Mouse (Mus musculus) splenic B cell, adult 2 months (primary cell): ENCODE measurements around the gene Gnptg.
"Not testable (repeated sequence)": the region's sequence is repeated elsewhere in the genome, so short reads cannot be mapped to it uniquely, and the experiment has no call there.

Experiments
- DNase-seq: peaks from one replicate; pipeline ENCODE4 v3.0.0-alpha.2; 2011; ENCODE audit warnings: low read depth, low spot score
- H3K27me3 ChIP-seq: 2 replicates; pipeline ENCODE4 v1.6.1; 2012; ENCODE audit warnings: mild to moderate bottlenecking, low read length, moderate library complexity, mixed read lengths; ENCODE audit not compliant: control insufficient read depth, poor library complexity, insufficient read depth, severe bottlenecking
- H3K36me3 ChIP-seq: 2 replicates; pipeline ENCODE4 v1.6.1; 2012; ENCODE audit warnings: mild to moderate bottlenecking, low read length, moderate library complexity, mixed read lengths; ENCODE audit not compliant: control insufficient read depth, poor library complexity, insufficient read depth, severe bottlenecking

The Gnptg gene

GRCm38 (mm10) chr17:25255110-25255509 is 15.2 kb upstream of the Gnptg start:
- peaks cover 2% of the 10 kb centered on the region; the same call in 1 of the 2 replicates for H3K36me3 ChIP-seq
- H3K27me3 ChIP-seq: no peaks in the 10 kb centered on the region; the same call in 1 of the 2 replicates
- no peak for DNase-seq

DNA sequence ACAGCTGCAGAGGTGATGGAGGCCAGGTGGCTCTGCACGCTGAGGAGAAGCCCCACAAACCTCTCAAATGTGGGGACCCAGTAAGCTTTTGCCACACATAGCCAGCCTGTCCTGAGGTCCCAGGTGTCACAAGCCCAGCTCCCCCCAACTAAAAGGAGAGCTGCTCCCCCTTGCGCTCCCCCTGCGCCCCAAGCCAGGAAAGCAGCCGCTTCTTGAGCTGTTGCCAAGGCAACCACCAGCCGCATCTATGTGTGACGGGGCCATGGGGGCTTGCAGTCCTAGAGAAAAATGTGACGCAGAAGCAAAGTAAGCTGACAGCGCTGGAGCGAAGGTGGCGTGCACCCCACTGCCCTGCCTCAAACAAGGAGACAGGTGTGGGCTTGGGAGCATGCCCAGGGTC is 13.8 kb upstream of the Gnptg start:
- Histone ChIP-seq H3K27me3 (no peaks in the 10 kb centered on the region; the same call in 1 of the 2 replicates), H3K36me3 (no peaks in the 10 kb centered on the region)
- DNase-seq: no peak

- DNase-seq: no peak
- Histone ChIP-seq H3K27me3 (no peaks in the 10 kb centered on the region; the same call in 1 of the 2 replicates), H3K36me3 (no peaks in the 10 kb centered on the region)
Observed at GRCm38 (mm10) chr17:25252643-25253042, 12.7 kb upstream of the Gnptg start.

DNA sequence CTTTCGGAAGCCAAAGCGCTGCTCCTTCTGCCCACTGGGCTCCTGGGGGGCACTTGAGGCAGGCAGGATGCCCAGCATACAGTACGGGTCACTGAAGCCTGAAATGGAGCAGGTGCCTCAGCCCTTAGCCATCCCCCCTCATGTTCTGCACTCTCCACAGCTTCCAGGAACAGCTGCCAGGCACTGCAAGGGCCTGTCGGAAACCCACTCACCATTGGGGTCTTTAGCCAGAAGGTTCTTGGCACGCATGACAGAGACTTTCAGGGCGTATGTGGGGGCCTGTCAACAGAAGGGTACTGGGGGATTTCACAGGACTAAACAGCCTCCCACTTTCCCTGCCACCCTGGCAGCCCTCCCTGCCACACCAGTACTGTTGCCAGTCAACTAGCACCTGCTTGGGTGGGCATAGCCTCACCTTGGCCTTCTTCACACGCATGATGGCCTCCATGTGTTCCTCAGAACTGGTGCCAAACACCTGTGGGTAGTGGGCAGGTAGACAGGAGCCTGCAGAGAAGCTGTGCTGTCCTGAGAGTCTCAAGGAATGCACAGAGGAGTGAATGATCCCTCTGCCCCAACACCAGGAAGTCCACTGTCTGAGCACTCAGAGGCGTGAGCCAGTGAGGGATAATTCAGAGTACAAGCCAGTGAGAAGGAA is 10.4 kb upstream of the Gnptg start:
- no peaks in the 10 kb centered on the region for H3K36me3 ChIP-seq
- no peak for DNase-seq

GRCm38 (mm10) chr17:25248033-25248750 is 8.3 kb upstream of the Gnptg start:
- H3K27me3 ChIP-seq: no peaks in the 10 kb centered on the region
- no peak for DNase-seq
- H3K36me3 ChIP-seq: no peaks in the 10 kb centered on the region; the same call in 1 of the 2 replicates

More for the DNA sequence above, 10.4 kb upstream of the Gnptg start:
- no peaks in the 10 kb centered on the region; the same call in 1 of the 2 replicates for H3K27me3 ChIP-seq

DNA sequence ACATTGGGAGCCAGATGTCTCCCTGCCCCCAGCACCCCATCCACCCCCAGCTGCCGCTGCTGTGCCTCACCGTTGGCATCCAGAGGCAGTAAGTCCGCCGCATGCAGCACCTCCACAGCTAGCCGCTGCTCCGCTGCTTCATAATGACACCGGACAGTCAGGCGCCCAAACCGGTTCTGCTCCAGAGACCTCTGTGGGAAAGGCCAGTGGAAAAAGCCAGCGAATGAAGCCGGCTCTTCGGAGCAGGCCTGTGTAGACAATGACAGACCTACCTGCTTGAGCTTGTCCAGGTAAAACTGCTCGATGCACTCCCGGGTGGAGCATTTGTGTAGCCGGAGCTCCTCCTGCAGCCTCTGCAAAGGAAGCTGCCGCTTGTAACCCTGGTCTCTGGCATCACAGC is 4.3 kb upstream of the Gnptg start:
- no peaks in the 10 kb centered on the region for H3K27me3 ChIP-seq
- no peaks in the 10 kb centered on the region; the same call in 1 of the 2 replicates for H3K36me3 ChIP-seq

DNA sequence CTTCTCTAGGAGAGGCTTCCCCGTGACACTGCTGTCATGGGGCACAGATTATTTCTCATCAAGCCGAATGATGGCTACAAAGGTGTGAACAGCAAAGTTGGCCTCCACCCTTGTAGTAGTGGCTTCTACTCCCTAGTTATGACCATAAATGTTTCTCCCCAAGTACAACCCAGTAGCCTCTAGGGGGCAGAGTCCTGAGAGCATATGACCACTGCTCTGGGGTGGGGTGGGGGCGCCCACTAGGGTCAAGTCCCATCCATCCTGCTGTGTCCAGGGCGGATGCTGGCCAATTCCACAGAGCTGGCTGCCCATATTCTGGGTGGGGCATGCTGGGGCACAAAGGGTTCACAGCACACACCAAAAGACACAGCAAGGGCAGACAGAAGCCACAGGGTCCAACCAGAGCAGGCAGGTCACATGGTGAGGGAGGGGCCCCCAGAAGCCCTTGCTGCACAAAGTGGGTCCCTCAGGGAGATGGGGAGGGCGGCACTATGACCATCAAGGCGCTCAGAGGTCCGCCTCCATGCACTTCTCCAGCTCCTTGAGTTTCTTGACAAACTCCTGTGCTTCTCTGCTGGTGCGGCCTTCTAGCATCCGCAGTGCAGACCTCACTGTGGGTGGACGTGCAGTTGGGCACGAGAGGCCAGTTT is 3.3 kb upstream of the Gnptg start:
- H3K27me3 ChIP-seq: no peaks in the 10 kb centered on the region
- no peaks in the 10 kb centered on the region; the same call in 1 of the 2 replicates for H3K36me3 ChIP-seq
- DNase-seq: no peak

More for the DNA sequence above, 4.3 kb upstream of the Gnptg start:
- DNase-seq: no peak

DNA sequence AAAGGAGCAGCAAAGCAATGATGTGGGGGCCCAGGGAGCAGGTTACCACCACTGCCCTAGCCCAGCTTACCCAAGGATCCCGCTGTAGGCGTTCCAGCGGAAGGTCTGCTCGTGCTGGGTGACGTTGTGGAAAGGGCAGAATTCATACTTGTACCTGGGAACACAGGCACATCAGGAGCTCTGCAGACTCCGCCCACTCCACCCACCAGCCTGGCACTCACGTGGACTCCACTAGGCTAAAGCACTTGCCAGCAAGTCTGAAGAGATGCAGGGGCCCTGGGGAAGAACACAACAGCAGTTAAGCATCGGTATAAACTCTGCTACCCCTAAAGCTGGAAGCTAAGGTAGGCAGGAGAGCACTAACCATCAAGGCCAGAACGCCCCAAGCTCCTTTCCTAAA is 4.3 kb downstream of the Gnptg start:
- no peak for DNase-seq
- peaks cover 1% of the 10 kb centered on the region; the same call in 1 of the 2 replicates for H3K36me3 ChIP-seq
- H3K27me3 ChIP-seq: no peaks in the 10 kb centered on the region

- not testable (repeated sequence) for H3K27me3 ChIP-seq, DNase-seq, H3K36me3 ChIP-seq
Observed at GRCm38 (mm10) chr17:25231621-25232020, 8.3 kb downstream of the Gnptg start.

GRCm38 (mm10) chr17:25230700-25231099 is 9.2 kb downstream of the Gnptg start:
- Histone ChIP-seq H3K27me3 (no peaks in the 10 kb centered on the region), H3K36me3 (peaks cover 5% of the 10 kb centered on the region)
- no peak for DNase-seq

- H3K36me3 ChIP-seq, DNase-seq, H3K27me3 ChIP-seq: not testable (repeated sequence)
Observed at GRCm38 (mm10) chr17:25230014-25230655, 9.8 kb downstream of the Gnptg start.

GRCm38 (mm10) chr17:25227991-25228390 is 11.9 kb downstream of the Gnptg start:
- H3K36me3 ChIP-seq: peaks cover 5% of the 10 kb centered on the region
- no peaks in the 10 kb centered on the region for H3K27me3 ChIP-seq
- no peak for DNase-seq

- no peak for DNase-seq
- Histone ChIP-seq H3K36me3 (peaks cover 4% of the 10 kb centered on the region), H3K27me3 (no peaks in the 10 kb centered on the region)
Observed at GRCm38 (mm10) chr17:25225659-25226058, 14.3 kb downstream of the Gnptg start.

- H3K27me3 ChIP-seq: no peaks in the 10 kb centered on the region
- peak; percentile 68 for DNase-seq
- no peaks in the 10 kb centered on the region; the same call in 1 of the 2 replicates for H3K36me3 ChIP-seq
Observed at GRCm38 (mm10) chr17:25224586-25225222, 15.2 kb downstream of the Gnptg start.
